Mouse (Mus musculus) liver, embryonic 14.5 days (tissue): ENCODE results near the gene Lce3d.
A peak's percentile ranks its signal among the peaks of the same experiment; 100 is the strongest.

Source experiments
- CTCF ChIP-seq: IDR thresholded peaks from 2 replicates; pipeline ENCODE4 v1.5.1; 2016; ENCODE audit warnings: antibody characterized with exemption, low read depth, control low read depth
- EP300 ChIP-seq: IDR thresholded peaks from 2 replicates; pipeline ENCODE4 v1.6.1; 2016; ENCODE audit warnings: antibody characterized with exemption, low read depth

GRCm38 (mm10) chr3:92907571-92907970, 49.6 kb upstream of the Lce3d start:
- TF ChIP-seq CTCF: peak; percentile 56; the same call in 1 of the 2 replicates
- no peak for TF ChIP-seq EP300
